Mouse (Mus musculus): ENCODE measurements around the gene Ap1g1. TPM values are rescaled to one million over a fixed set of nuclear protein-coding genes. Genes with fewer than 3 reads are reported as not detected.

The Ap1g1 gene
- total RNA-seq, 1 experiment = 51.4 TPM

- Histone ChIP-seq H3K9me3 (ENCODE audit: control insufficient read depth, insufficient read depth, low read depth, low read length) (no peaks in the 10 kb centered on the region), H3K36me3 (ENCODE audit: control insufficient read depth, insufficient read depth, low read length, poor library complexity, severe bottlenecking) (peaks cover 19% of the 10 kb centered on the region), H3K27ac (ENCODE audit: insufficient read depth, low read depth, low read length, poor library complexity, severe bottlenecking) (no peak overlapping the region), H3K4me1 (ENCODE audit: control insufficient read depth in 2 of 2, insufficient read depth in 2 of 2, low read length in 2 of 2, poor library complexity in 1 of 2) (no peaks in the 10 kb centered on the region), H3K4me3 (ENCODE audit: insufficient read depth in 1 of 2, low read depth in 1 of 2, low read length in 2 of 2, poor library complexity in 1 of 2, severe bottlenecking in 1 of 2) (no peak overlapping the region), H3K9ac (ENCODE audit: insufficient read depth, low read depth, low read length, poor library complexity, severe bottlenecking) (no peak overlapping the region)
- DNase-seq (ENCODE audit: low read depth, low spot score) = peak; percentile 72
- in situ Hi-C loops (cut with MboI; ENCODE audit: low sequenced_read_pairs in 2 of 2, unreplicated experiment in 2 of 2) = no loop called here
- TF ChIP-seq HCFC1 (IDR thresholded peaks at IDR 0.05; ENCODE audit: borderline replicate concordance, insufficient read depth, low read length) (no peak), ZC3H11A (IDR thresholded peaks at IDR 0.05; ENCODE audit: borderline replicate concordance, low read depth, low read length) (peak; percentile 75)
Measured at GRCm38 (mm10) chr8:109853423-109853822, 75.1 kb downstream of the Ap1g1 start.

DNA sequence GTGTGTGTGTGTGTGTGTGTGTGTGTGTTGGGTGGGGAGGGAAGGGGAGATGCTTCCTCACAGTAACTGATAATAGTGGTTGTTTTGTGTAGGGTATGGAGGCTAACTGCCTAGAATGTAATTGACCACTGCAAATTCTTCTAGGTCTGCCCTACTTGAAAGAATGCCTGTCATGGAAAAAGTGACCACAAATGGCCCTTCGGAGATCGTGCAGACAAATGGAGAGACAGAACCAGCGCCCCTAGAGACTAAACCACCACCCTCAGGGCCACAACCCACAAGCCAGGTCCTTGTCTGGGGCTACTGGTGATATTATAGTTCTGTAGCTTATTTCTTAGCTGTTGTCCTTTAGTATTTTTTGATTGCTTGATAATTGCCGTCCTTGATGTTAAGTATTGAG lies 76.2 kb downstream of the Ap1g1 start:
- H3K27ac ChIP-seq (ENCODE audit: insufficient read depth, low read depth, low read length, poor library complexity, severe bottlenecking) = no peak overlapping the region
- H3K4me1 ChIP-seq (ENCODE audit: control insufficient read depth in 2 of 2, insufficient read depth in 2 of 2, low read length in 2 of 2, poor library complexity in 1 of 2) = no peaks in the 10 kb centered on the region
- H3K9me3 ChIP-seq (ENCODE audit: control insufficient read depth, insufficient read depth, low read depth, low read length) = no peaks in the 10 kb centered on the region
- in situ Hi-C loops (cut with MboI; ENCODE audit: low sequenced_read_pairs in 2 of 2, unreplicated experiment in 2 of 2) = no loop called here
- H3K36me3 ChIP-seq (ENCODE audit: control insufficient read depth, insufficient read depth, low read length, poor library complexity, severe bottlenecking) = peaks cover 17% of the 10 kb centered on the region
- DNase-seq (ENCODE audit: low read depth, low spot score) = no peak
- TF ChIP-seq HCFC1 (IDR thresholded peaks at IDR 0.05; ENCODE audit: borderline replicate concordance, insufficient read depth, low read length) = no peak
- no peak for TF ChIP-seq ZC3H11A (IDR thresholded peaks at IDR 0.05; ENCODE audit: borderline replicate concordance, low read depth, low read length)
- no peak for TF ChIP-seq CHD2 (IDR thresholded peaks at IDR 0.05; ENCODE audit: low read depth, low read length)
- no peak for TF ChIP-seq ZNF384 (IDR thresholded peaks at IDR 0.05; ENCODE audit: low read depth, low read length)
- no peak for TF ChIP-seq MAFK (IDR thresholded peaks at IDR 0.05; ENCODE audit: insufficient read depth, low read depth, low read length)
- no peak overlapping the region for H3K4me3 ChIP-seq (ENCODE audit: insufficient read depth in 1 of 2, low read depth in 1 of 2, low read length in 2 of 2, poor library complexity in 1 of 2, severe bottlenecking in 1 of 2)
- no peak overlapping the region for H3K9ac ChIP-seq (ENCODE audit: insufficient read depth, low read depth, low read length, poor library complexity, severe bottlenecking)

DNA sequence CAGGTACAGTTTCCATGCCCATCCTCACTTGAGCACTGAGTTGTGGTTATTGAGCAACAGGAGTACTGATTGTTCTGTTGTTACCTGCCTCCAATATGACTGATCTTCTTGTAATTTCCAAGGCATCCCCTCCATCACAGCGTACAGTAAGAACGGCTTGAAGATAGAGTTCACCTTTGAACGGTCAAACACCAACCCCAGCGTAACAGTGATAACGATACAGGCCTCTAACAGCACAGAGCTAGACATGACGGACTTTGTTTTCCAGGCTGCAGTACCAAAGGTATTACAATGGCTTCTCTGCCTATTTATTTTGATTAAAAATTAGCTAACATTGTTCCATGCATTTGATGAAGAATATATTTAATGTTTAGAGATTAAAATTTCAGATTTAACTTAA lies 77.1 kb downstream of the Ap1g1 start:
- no peak overlapping the region for H3K27ac ChIP-seq (ENCODE audit: insufficient read depth, low read depth, low read length, poor library complexity, severe bottlenecking)
- no peak for DNase-seq (ENCODE audit: low read depth, low spot score)
- no peaks in the 10 kb centered on the region for H3K9me3 ChIP-seq (ENCODE audit: control insufficient read depth, insufficient read depth, low read depth, low read length)
- H3K4me3 ChIP-seq (ENCODE audit: insufficient read depth in 1 of 2, low read depth in 1 of 2, low read length in 2 of 2, poor library complexity in 1 of 2, severe bottlenecking in 1 of 2) = no peak overlapping the region
- peaks cover 22% of the 10 kb centered on the region for H3K36me3 ChIP-seq (ENCODE audit: control insufficient read depth, insufficient read depth, low read length, poor library complexity, severe bottlenecking)
- H3K4me1 ChIP-seq (ENCODE audit: control insufficient read depth in 2 of 2, insufficient read depth in 2 of 2, low read length in 2 of 2, poor library complexity in 1 of 2) = no peaks in the 10 kb centered on the region
- in situ Hi-C loops (cut with MboI; ENCODE audit: low sequenced_read_pairs in 2 of 2, unreplicated experiment in 2 of 2) = no loop called here
- no peak overlapping the region for H3K9ac ChIP-seq (ENCODE audit: insufficient read depth, low read depth, low read length, poor library complexity, severe bottlenecking)
- no peak for TF ChIP-seq ZC3H11A (IDR thresholded peaks at IDR 0.05; ENCODE audit: borderline replicate concordance, low read depth, low read length)
- no peak for TF ChIP-seq CHD2 (IDR thresholded peaks at IDR 0.05; ENCODE audit: low read depth, low read length)
- TF ChIP-seq ZNF384 (IDR thresholded peaks at IDR 0.05; ENCODE audit: low read depth, low read length) = no peak
- no peak for TF ChIP-seq MAFK (IDR thresholded peaks at IDR 0.05; ENCODE audit: insufficient read depth, low read depth, low read length)
- no peak for TF ChIP-seq HCFC1 (IDR thresholded peaks at IDR 0.05; ENCODE audit: borderline replicate concordance, insufficient read depth, low read length)

- in situ Hi-C loops (cut with MboI; ENCODE audit: low sequenced_read_pairs in 2 of 2, unreplicated experiment in 2 of 2) = no loop called here
- DNase-seq (ENCODE audit: low read depth, low spot score) = no peak
Measured at GRCm38 (mm10) chr8:109863398-109863797, 85.0 kb downstream of the Ap1g1 start.

GRCm38 (mm10) chr8:109864798-109865197 lies 86.4 kb downstream of the Ap1g1 start:
- TF ChIP-seq ZC3H11A (IDR thresholded peaks at IDR 0.05; ENCODE audit: borderline replicate concordance, low read depth, low read length) (no peak), HCFC1 (IDR thresholded peaks at IDR 0.05; ENCODE audit: borderline replicate concordance, insufficient read depth, low read length) (no peak), CHD2 (IDR thresholded peaks at IDR 0.05; ENCODE audit: low read depth, low read length) (no peak), MAFK (IDR thresholded peaks at IDR 0.05; ENCODE audit: insufficient read depth, low read depth, low read length) (no peak), ZNF384 (IDR thresholded peaks at IDR 0.05; ENCODE audit: low read depth, low read length) (no peak)
- no peak overlapping the region for H3K4me3 ChIP-seq (ENCODE audit: insufficient read depth in 1 of 2, low read depth in 1 of 2, low read length in 2 of 2, poor library complexity in 1 of 2, severe bottlenecking in 1 of 2)
- no peaks in the 10 kb centered on the region for H3K9me3 ChIP-seq (ENCODE audit: control insufficient read depth, insufficient read depth, low read depth, low read length)
- H3K9ac ChIP-seq (ENCODE audit: insufficient read depth, low read depth, low read length, poor library complexity, severe bottlenecking) = no peak overlapping the region
- H3K27ac ChIP-seq (ENCODE audit: insufficient read depth, low read depth, low read length, poor library complexity, severe bottlenecking) = no peak overlapping the region
- 0 out of 4 replicates have a peak, but pooled peaks cover 0 to 2% of the 10 kb centered on the region in 2 experiments for H3K4me1 ChIP-seq (ENCODE audit: control insufficient read depth in 2 of 2, insufficient read depth in 2 of 2, low read length in 2 of 2, poor library complexity in 1 of 2)
- peaks cover 10% of the 10 kb centered on the region for H3K36me3 ChIP-seq (ENCODE audit: control insufficient read depth, insufficient read depth, low read length, poor library complexity, severe bottlenecking)
- DNase-seq (ENCODE audit: low read depth, low spot score) = no peak
- in situ Hi-C loops (cut with MboI; ENCODE audit: low sequenced_read_pairs in 2 of 2, unreplicated experiment in 2 of 2) = no loop called here

More at GRCm38 (mm10) chr8:109863398-109863797, 85.0 kb downstream of the Ap1g1 start:
- 0 out of 4 replicates have a peak, but pooled peaks cover 0 to 2% of the 10 kb centered on the region in 2 experiments for H3K4me1 ChIP-seq (ENCODE audit: control insufficient read depth in 2 of 2, insufficient read depth in 2 of 2, low read length in 2 of 2, poor library complexity in 1 of 2)
- H3K9me3 ChIP-seq (ENCODE audit: control insufficient read depth, insufficient read depth, low read depth, low read length) = no peaks in the 10 kb centered on the region
- no peak for TF ChIP-seq ZC3H11A (IDR thresholded peaks at IDR 0.05; ENCODE audit: borderline replicate concordance, low read depth, low read length)
- no peak for TF ChIP-seq HCFC1 (IDR thresholded peaks at IDR 0.05; ENCODE audit: borderline replicate concordance, insufficient read depth, low read length)
- TF ChIP-seq ZNF384 (IDR thresholded peaks at IDR 0.05; ENCODE audit: low read depth, low read length) = no peak
- TF ChIP-seq CHD2 (IDR thresholded peaks at IDR 0.05; ENCODE audit: low read depth, low read length) = no peak
- no peak for TF ChIP-seq MAFK (IDR thresholded peaks at IDR 0.05; ENCODE audit: insufficient read depth, low read depth, low read length)
- H3K36me3 ChIP-seq (ENCODE audit: control insufficient read depth, insufficient read depth, low read length, poor library complexity, severe bottlenecking) = peaks cover 13% of the 10 kb centered on the region
- H3K27ac ChIP-seq (ENCODE audit: insufficient read depth, low read depth, low read length, poor library complexity, severe bottlenecking) = no peak overlapping the region
- no peak overlapping the region for H3K4me3 ChIP-seq (ENCODE audit: insufficient read depth in 1 of 2, low read depth in 1 of 2, low read length in 2 of 2, poor library complexity in 1 of 2, severe bottlenecking in 1 of 2)
- no peak overlapping the region for H3K9ac ChIP-seq (ENCODE audit: insufficient read depth, low read depth, low read length, poor library complexity, severe bottlenecking)

Measured in ES-E14 (cell line).